Mouse (Mus musculus) megakaryocyte, embryonic 14.5 days (primary cell): ENCODE measurements around the gene Ablim2. TPM values are rescaled to one million over a fixed set of nuclear protein-coding genes. Genes with fewer than 3 reads are reported as not detected.

ENCODE experiments used
- H3K27me3 ChIP-seq: replicated peaks from 2 replicates; pipeline ENCODE3; 2012; ENCODE audit warnings: inconsistent platforms
- H3K36me3 ChIP-seq: replicated peaks from 2 replicates; pipeline ENCODE3; 2012; ENCODE audit warnings: low read length, inconsistent platforms, mixed read lengths
- H3K4me1 ChIP-seq: 2 replicates; pipeline ENCODE4 v1.6.1; 2012; ENCODE audit warnings: inconsistent platforms
- H3K4me3 ChIP-seq: replicated peaks from 2 replicates; pipeline ENCODE3; 2012; ENCODE audit warnings: moderate library complexity, mild to moderate bottlenecking, inconsistent platforms
- H3K9me3 ChIP-seq: 2 replicates; pipeline ENCODE4 v1.6.1; 2012; ENCODE audit warnings: inconsistent platforms
- FLI1 ChIP-seq: IDR thresholded peaks from 2 replicates; pipeline ENCODE4 v1.6.1; 2012; ENCODE audit warnings: low read length, inconsistent platforms, mixed read lengths
- GATA1 ChIP-seq: IDR thresholded peaks from 3 replicates; pipeline ENCODE4 v1.6.1; 2012; ENCODE audit warnings: mixed read lengths, low read length, inconsistent platforms, borderline replicate concordance
- polyA plus RNA-seq: library from polyadenylated mRNA; stranded (reverse); fragments of >175 nt; gene quantifications from 2 replicates; pipeline ENCODE4 v1.2.3, GENCODE M21; 2012; ENCODE audit warnings: low replicate concordance; ENCODE audit not compliant: insufficient read depth

Gene Ablim2
- polyA plus RNA-seq, 1 experiment, result 0.28 TPM

GRCm38 (mm10) chr5:35915629-35916300 lies 158.1 kb downstream of the Ablim2 start:
- no peak for TF ChIP-seq GATA1
- TF ChIP-seq FLI1, result no peak
- H3K4me3 ChIP-seq, result no peak overlapping the region
- peaks cover 25% of the 10 kb centered on the region for H3K27me3 ChIP-seq
- H3K9me3 ChIP-seq, result 0 out of 2 replicates have a peak, but pooled peaks cover 3% of the 10 kb centered on the region
- no peaks in the 10 kb centered on the region for H3K36me3 ChIP-seq
- H3K4me1 ChIP-seq, result no peaks in the 10 kb centered on the region

GRCm38 (mm10) chr5:35916666-35917065 lies 159.0 kb downstream of the Ablim2 start:
- peaks cover 30% of the 10 kb centered on the region for H3K27me3 ChIP-seq
- H3K4me3 ChIP-seq, result no peak overlapping the region
- 0 out of 2 replicates have a peak, but pooled peaks cover 3% of the 10 kb centered on the region for H3K9me3 ChIP-seq
- no peaks in the 10 kb centered on the region for H3K4me1 ChIP-seq
- TF ChIP-seq FLI1 (no peak), GATA1 (no peak)
- no peaks in the 10 kb centered on the region for H3K36me3 ChIP-seq

DNA sequence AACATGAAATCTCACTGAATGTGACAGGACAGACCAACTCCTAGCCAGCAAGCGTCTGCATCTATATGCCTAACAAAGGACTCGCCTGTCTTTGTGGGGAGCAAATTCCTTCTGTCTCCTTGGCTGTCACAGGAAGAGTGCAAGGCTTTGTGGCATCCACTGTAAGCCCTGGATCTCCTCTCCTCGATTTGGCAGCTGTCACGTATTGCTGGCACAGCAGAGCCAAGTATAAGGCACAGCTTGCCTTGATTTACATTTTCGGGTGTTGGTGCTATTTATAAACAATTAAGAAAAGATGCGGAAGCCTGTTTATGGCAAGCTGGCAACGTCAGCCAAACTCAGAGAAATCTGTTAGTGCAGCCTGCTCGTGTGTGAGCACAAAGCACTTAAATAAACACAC lies 160.7 kb downstream of the Ablim2 start:
- Histone ChIP-seq H3K4me1 (no peaks in the 10 kb centered on the region), H3K27me3 (peaks cover 31% of the 10 kb centered on the region), H3K9me3 (no peaks in the 10 kb centered on the region), H3K36me3 (no peaks in the 10 kb centered on the region), H3K4me3 (no peak overlapping the region)
- no peak for TF ChIP-seq GATA1
- no peak for TF ChIP-seq FLI1

- Histone ChIP-seq H3K4me3 (no peak overlapping the region), H3K9me3 (no peaks in the 10 kb centered on the region), H3K36me3 (no peaks in the 10 kb centered on the region), H3K27me3 (peaks cover 36% of the 10 kb centered on the region), H3K4me1 (no peaks in the 10 kb centered on the region)
- no peak for TF ChIP-seq FLI1
- no peak for TF ChIP-seq GATA1
Observed at GRCm38 (mm10) chr5:35920076-35920475, 162.4 kb downstream of the Ablim2 start.

GRCm38 (mm10) chr5:35920557-35920956 lies 162.9 kb downstream of the Ablim2 start:
- TF ChIP-seq GATA1 (no peak), FLI1 (no peak)
- H3K9me3 ChIP-seq, result no peaks in the 10 kb centered on the region
- no peaks in the 10 kb centered on the region for H3K36me3 ChIP-seq
- peaks cover 35% of the 10 kb centered on the region for H3K27me3 ChIP-seq
- no peaks in the 10 kb centered on the region for H3K4me1 ChIP-seq
- no peak overlapping the region for H3K4me3 ChIP-seq

DNA sequence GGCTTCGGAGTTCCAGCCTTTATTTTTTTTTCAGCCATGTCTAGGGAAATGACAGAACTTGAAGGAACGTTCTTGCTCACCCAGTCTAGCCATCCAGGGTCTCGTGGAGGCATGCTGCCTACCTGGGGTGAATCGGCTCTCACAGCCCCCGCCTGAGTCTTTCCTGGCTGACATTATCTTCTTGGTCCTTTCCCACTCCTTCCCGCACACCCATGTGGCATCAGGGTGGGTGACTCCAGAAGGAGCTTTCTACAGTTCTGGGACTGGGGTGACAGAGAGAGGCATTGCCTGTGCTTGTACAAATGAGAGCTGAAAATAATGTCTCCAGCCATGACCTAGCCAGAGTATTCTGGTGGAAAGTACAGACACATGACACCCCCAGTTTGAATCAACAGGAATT lies 163.5 kb downstream of the Ablim2 start:
- H3K9me3 ChIP-seq, result no peaks in the 10 kb centered on the region
- H3K27me3 ChIP-seq, result peaks cover 39% of the 10 kb centered on the region
- H3K4me3 ChIP-seq, result no peak overlapping the region
- no peaks in the 10 kb centered on the region for H3K4me1 ChIP-seq
- no peak for TF ChIP-seq GATA1
- TF ChIP-seq FLI1, result no peak
- H3K36me3 ChIP-seq, result no peaks in the 10 kb centered on the region

DNA sequence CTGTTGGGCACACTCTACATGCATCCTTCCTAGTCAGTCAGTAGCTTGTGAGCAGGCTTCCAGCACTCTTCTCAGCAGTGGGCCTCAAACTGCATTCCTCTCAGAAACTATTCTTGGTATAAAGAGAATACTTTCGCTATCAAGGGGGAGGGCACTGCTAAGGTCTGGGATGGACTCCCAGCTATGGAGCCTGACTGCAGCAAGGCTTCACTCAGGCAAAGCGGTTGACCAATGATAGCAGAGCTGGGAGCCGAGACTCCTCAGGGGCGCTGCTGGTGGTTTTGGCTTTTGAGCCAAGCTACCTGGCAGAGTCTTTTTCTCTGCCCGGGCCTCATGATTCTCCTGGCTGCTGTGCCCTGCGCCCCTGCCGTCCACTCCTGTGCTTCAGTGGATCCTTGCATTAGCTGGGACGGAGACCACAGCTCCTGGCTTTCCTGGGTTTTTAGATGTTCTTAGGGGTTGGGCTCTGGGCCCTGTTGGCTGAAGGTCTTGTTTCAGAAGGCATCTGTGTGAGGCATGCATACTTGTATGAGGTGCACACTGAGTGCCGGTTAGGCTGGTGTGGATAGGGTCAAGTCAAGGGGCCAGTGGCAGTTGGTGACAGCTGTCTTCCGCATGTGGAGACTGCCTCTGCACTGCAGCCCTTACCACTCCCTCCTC lies 164.0 kb downstream of the Ablim2 start:
- Histone ChIP-seq H3K27me3 (peaks cover 41% of the 10 kb centered on the region), H3K4me1 (no peaks in the 10 kb centered on the region), H3K36me3 (no peaks in the 10 kb centered on the region), H3K9me3 (no peaks in the 10 kb centered on the region), H3K4me3 (no peak overlapping the region)
- TF ChIP-seq GATA1 (no peak), FLI1 (no peak)

DNA sequence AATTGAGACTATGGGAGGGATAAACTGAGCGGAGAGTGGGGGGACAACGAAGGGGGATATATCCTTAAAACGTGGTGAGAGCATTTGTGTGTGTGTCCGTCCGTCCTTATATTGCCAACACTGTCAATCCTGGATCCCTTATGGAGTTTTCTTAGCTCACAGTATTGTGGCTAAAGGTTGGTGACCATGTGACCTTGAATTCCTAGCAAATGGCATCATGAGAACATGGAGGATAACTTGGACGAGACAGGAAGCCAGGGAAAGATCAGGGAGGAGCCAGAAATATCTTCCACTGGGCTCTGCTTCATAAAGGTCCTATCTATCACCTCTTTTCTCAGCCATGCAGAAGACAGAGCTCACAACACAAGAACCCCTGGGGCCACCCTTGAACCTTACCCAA lies 165.8 kb downstream of the Ablim2 start:
- H3K36me3 ChIP-seq, result no peaks in the 10 kb centered on the region
- H3K4me3 ChIP-seq, result no peak overlapping the region
- no peak for TF ChIP-seq GATA1
- no peak for TF ChIP-seq FLI1
- no peaks in the 10 kb centered on the region for H3K4me1 ChIP-seq
- H3K9me3 ChIP-seq, result no peaks in the 10 kb centered on the region
- peaks cover 32% of the 10 kb centered on the region for H3K27me3 ChIP-seq

GRCm38 (mm10) chr5:35925171-35925634 lies 167.5 kb downstream of the Ablim2 start:
- Histone ChIP-seq H3K9me3 (no peaks in the 10 kb centered on the region), H3K4me3 (no peak overlapping the region), H3K27me3 (peaks cover 34% of the 10 kb centered on the region), H3K4me1 (no peaks in the 10 kb centered on the region), H3K36me3 (no peaks in the 10 kb centered on the region)
- TF ChIP-seq FLI1 (no peak), GATA1 (no peak)

DNA sequence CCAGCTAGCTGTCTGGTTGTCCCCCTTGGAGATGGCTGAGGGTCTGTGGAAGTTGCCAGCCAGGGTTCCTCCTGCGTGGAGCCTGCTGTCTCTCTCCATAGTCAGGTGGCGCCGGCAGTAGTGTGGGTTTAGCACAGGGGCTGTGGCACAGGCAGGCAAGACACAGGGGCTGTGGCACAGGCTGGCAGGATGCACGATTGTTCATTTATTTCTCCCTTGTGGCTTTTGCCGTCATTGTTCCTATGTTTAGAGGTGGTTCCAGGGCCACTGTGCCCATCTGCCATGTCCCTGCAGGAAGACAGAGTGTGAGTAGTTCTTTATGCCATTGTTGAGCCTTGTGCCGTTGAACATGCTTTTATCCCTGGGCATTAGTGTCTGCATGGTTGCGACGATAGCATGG lies 168.8 kb downstream of the Ablim2 start:
- no peak overlapping the region for H3K4me3 ChIP-seq
- H3K27me3 ChIP-seq, result peaks cover 29% of the 10 kb centered on the region
- H3K4me1 ChIP-seq, result no peaks in the 10 kb centered on the region
- H3K36me3 ChIP-seq, result no peaks in the 10 kb centered on the region
- no peaks in the 10 kb centered on the region for H3K9me3 ChIP-seq
- TF ChIP-seq FLI1 (no peak), GATA1 (no peak)
